Mouse (Mus musculus) right cerebral cortex, postnatal 10 days (tissue): ENCODE data around the gene Olfr1349.
A peak's percentile ranks its signal among the peaks of the same experiment; 100 is the strongest.
"Not testable (repeated sequence)": the region's sequence is repeated elsewhere in the genome, so short reads cannot be mapped to it uniquely, and the experiment has no call there.

Experiments used
- DNase-seq, 2 experiments: peaks; one replicate each; pipeline ENCODE4 v3.0.0; 2021; ENCODE audit warnings: low spot score in 2 of 2

Olfr1349 gene

GRCm38 (mm10) chr7:6522850-6523249 is at the start of gene Olfr1349:
Gene Olfr1349 (minus strand): TSS chr7:6522950.
- no peak for DNase-seq

- no peak for DNase-seq
Measured at GRCm38 (mm10) chr7:6564541-6564940, 41.8 kb upstream of the Olfr1349 start, which contains the start of gene Olfr1350. Gene Olfr1350 (plus strand): TSS chr7:6564841.

GRCm38 (mm10) chr7:6526141-6526540 is 3.4 kb upstream of the Olfr1349 start:
- DNase-seq = peak in 1 of 2 experiments; percentile 17

- DNase-seq = peak in 1 of 2 experiments; percentile 19
Measured at GRCm38 (mm10) chr7:6525001-6525400, 2.3 kb upstream of the Olfr1349 start.

GRCm38 (mm10) chr7:6521666-6522065 is 1.1 kb downstream of the Olfr1349 start:
- DNase-seq = no peak

- DNase-seq = no peak
Measured at GRCm38 (mm10) chr7:6508648-6509047, 14.1 kb downstream of the Olfr1349 start, which contains the start of gene Olfr1348. Gene Olfr1348 (minus strand): TSS chr7:6508748.

GRCm38 (mm10) chr7:6499655-6500054 is 23.1 kb downstream of the Olfr1349 start, which contains the start of gene Olfr1347:
Gene Olfr1347 (minus strand): TSS chr7:6499755.
- DNase-seq = no peak

GRCm38 (mm10) chr7:6486841-6487240 is 35.9 kb downstream of the Olfr1349 start, which contains the start of gene Olfr5:
Gene Olfr5 (minus strand): TSS chr7:6486941.
- no peak for DNase-seq

GRCm38 (mm10) chr7:6477633-6478032 is 45.1 kb downstream of the Olfr1349 start:
- not testable (repeated sequence) for DNase-seq

- no peak for DNase-seq
Measured at GRCm38 (mm10) chr7:6466951-6467350, 55.8 kb downstream of the Olfr1349 start, which contains the start of gene Olfr1346. Gene Olfr1346 (plus strand): TSS chr7:6467101.
